Mouse (Mus musculus): Measurements from ENCODE around the gene Smagp. TPM values are rescaled to one million over a fixed set of nuclear protein-coding genes. Genes with fewer than 3 reads are reported as not detected.

Gene Smagp
- 4.6 and 4.7 TPM in 2 replicates for polyA plus RNA-seq (2012; rRNA removed)

DNA sequence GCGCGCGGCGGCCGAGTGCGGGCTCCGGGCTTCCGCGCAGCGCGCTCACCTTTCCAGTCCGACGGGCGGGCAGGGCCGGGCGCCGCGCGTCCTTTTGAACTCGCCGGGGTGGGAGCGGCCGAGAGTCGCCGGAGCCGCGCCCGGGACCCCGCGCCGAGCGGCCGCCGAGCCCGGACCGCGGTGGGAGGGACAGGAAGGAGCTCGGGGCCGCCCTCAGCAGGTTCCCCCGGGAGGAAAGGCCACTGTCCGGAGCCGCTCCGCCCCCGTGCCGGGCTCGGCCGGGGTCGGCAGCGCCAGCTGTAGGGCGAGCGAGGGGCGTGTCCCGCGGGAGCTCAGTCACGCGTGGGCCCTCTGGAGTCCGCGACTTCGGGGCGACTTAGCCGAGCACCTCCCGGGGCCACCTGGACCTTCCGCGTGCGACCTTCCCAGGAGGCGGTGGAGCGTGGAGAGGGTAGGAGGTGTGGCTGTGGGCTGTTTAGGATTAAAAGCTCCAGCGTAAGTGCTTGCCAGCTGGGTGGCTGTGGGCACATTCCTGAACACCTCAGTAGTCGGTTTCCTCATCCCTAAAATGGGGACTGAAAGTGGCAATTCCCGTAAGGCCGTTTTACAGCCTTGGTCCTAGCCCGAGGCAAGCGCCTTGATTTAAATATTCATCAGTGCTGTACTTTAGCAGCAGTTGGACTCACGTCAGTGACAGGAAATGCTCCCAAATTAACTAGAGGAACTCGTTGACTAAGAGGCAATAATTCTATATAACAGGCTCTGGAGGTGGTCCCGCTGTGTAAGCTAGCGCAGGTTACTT lies at the start of gene Smagp:
TSS of gene Smagp (minus strand) at position 241 of the 802 bp plus-strand sequence.

DNA sequence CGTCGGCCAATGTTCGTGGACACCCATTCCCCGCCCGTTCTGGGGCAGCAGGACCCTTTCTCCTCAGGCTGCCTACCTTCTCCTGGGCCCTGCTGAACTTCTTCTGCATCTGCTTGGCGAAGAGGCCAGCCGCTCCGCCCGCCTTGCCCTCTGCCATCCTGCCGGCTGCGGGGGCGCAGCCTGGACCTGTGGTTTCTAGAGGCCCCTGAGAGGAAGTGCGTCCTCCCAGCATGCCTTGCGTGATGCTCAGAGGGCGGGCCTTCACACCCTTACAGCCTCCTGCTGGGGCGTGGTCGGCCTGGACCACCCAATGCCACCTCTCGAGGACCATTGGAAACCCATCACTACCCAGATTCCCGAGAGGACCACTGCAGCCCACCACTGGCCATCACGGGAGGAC lies 32.6 kb upstream of the Smagp start, which contains the start of gene Bin2:
TSS of gene Bin2 (minus strand) at position 217 of the 400 bp plus-strand sequence.

GRCm38 (mm10) chr15:100614996-100615824 lies 21.5 kb downstream of the Smagp start, which contains the start of gene Dazap2:
TSS of gene Dazap2 (plus strand) at chr15:100615349.

DNA sequence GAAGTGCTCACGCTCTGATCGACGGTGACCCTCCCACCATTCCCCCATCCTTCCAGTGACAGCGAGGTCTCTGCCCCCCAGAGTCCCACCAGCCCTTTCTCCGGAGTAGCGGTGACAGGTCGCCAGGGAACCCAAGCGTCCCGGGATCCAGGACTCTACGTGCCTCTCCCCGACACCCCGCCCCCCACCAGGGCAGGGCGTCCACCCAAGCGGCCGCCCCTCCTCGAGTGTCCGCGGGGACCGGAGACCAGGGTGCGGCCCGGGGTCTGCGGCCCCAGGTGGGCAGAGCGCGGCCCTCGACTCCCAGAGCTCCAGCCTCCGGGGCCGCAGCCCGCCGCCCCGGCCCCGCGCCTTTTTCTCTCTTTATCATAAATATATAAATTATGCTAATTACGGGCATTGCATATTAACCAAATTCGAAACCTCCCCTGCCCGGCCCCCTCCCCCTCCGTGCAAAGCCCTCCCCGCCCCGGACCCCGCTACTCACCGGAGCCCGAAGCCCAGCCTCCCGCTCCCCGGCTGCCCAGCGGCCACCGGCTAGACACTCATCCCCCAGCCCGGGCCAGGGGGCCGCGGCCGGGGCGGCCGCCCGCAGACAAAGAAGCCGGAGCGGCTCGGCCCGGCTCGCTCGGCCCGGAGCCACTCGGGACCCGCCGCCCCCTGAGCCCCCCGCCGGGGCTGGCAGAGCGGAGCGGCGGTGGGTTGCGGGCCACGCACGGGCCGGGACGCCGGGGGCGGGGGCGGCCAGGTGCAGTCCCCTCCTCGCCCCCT lies 37.3 kb downstream of the Smagp start, which contains the start of gene Pou6f1:
TSS of gene Pou6f1 (minus strand) at position 709 of the 771 bp plus-strand sequence.

Other genes with a start within 250 kb of the Smagp start
- not detected in 2 replicates for gene Gm5475, start 214.8 kb downstream of the Smagp start, polyA plus RNA-seq (2012; rRNA removed)
- 23.9 and 31.8 TPM in 2 replicates for gene Slc11a2, start 211.9 kb downstream of the Smagp start, polyA plus RNA-seq (2012; rRNA removed)
- 44.8 and 63.6 TPM in 2 replicates for gene Letmd1, start 167.9 kb downstream of the Smagp start, polyA plus RNA-seq (2012; rRNA removed)
- gene Csrnp2, start 141.5 kb downstream of the Smagp start, polyA plus RNA-seq (2012; rRNA removed): 21.6 TPM in 2 replicates
- gene Tfcp2, start 84.9 kb downstream of the Smagp start, polyA plus RNA-seq (2012; rRNA removed): 32.7 and 34.2 TPM in 2 replicates
- 36.6 and 44.5 TPM in 2 replicates for gene Pou6f1, start 37.0 kb downstream of the Smagp start, polyA plus RNA-seq (2012; rRNA removed)
- 65.3 and 147 TPM in 2 replicates for gene Dazap2, start 21.6 kb downstream of the Smagp start, polyA plus RNA-seq (2012; rRNA removed)
- gene Bin2, start 32.6 kb upstream of the Smagp start, polyA plus RNA-seq (2012; rRNA removed): 3.7 and 4.9 TPM in 2 replicates
- 1.2 and 1.5 TPM in 2 replicates for gene Cela1, start 51.0 kb upstream of the Smagp start, polyA plus RNA-seq (2012; rRNA removed)
- 0.10 and 0.17 TPM in 2 replicates for gene Galnt6, start 92.4 kb upstream of the Smagp start, polyA plus RNA-seq (2012; rRNA removed)
- gene Slc4a8, start 124.8 kb upstream of the Smagp start, polyA plus RNA-seq (2012; rRNA removed): 9.4 and 11.0 TPM in 2 replicates
- gene Scn8a, start 232.9 kb upstream of the Smagp start, polyA plus RNA-seq (2012; rRNA removed): 20.2 and 33.6 TPM in 2 replicates